Mouse (Mus musculus) neural tube, embryonic 11.5 days (tissue): ENCODE results near the gene Med4. TPM values are rescaled to one million over a fixed set of nuclear protein-coding genes. Genes with fewer than 3 reads are reported as not detected.

Experiments
- polyA plus RNA-seq: library from polyadenylated mRNA; unstranded; fragments of >200 nt; fragmentation: Nextera tagmentation; extraction: Ambion mirVana; gene quantifications from 2 replicates; pipeline ENCODE4 v1.2.1, GENCODE M21; 2014

Gene Med4
- polyA plus RNA-seq, 1 experiment from 2014 or later, result 101 TPM

Other genes with a start within 250 kb of the Med4 start
- 51.6 and 51.8 TPM in 2 replicates for gene Rb1, start 184.2 kb upstream of the Med4 start, polyA plus RNA-seq
- gene Itm2b, start 124.7 kb upstream of the Med4 start, polyA plus RNA-seq, result 349 and 359 TPM in 2 replicates
- gene Sucla2, start 15.3 kb downstream of the Med4 start, polyA plus RNA-seq, result 112 and 117 TPM in 2 replicates
- 9.9 and 13.1 TPM in 2 replicates for gene Nudt15, start 38.2 kb downstream of the Med4 start, polyA plus RNA-seq
- not detected in 2 replicates for gene Gm21750, start 151.2 kb downstream of the Med4 start, polyA plus RNA-seq